Mouse (Mus musculus) urinary bladder, postnatal 10 days (tissue): Measurements from ENCODE around the gene Gm49373.

ENCODE experiments used
- DNase-seq: peaks from one replicate; pipeline ENCODE4 v3.0.0; 2022; ENCODE audit warnings: low spot score

Gene Gm49373

DNA sequence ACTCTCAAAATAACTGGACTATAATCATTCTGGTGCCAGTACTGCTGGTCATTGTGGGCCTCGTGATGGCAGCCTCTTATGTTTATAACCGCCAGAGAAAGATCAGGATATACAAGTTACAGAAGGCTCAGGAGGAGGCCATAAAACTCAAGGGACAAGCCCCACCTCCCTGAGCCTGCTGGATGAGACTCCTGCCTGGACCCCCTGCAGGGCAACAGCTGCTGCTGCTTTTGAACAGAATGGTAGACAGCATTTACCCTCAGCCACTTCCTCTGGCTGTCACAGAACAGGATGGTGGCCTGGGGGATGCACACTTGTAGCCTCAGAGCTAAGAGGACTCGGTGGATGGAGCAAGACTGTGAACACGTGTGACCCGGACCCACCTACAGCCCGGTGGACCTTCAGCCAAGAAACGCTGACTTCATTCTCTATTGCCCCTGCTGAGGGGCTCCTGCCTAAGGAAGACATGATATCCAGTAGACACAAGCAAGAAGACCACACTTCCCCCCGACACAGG lies 45.1 kb downstream of the Gm49373 start:
- DNase-seq: no peak

DNA sequence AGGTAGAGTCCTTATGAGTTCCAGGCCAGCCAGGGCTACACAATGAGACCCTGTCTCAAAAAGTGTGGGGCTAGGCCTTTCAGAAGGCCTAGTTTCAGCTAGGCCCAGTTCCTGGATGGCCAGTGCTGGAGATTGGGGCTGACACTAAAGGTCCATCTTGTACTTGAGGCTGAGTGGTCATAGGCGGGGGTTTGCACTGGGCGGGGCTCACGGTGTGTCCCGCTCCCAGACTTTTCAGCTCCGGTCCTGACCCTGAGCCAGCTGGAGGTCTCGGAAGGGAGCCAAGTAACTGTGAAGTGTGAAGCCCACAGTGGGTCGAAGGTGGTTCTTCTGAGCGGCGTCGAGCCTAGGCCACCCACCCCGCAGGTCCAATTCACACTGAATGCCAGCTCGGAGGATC lies 46.0 kb downstream of the Gm49373 start:
- no peak for DNase-seq

DNA sequence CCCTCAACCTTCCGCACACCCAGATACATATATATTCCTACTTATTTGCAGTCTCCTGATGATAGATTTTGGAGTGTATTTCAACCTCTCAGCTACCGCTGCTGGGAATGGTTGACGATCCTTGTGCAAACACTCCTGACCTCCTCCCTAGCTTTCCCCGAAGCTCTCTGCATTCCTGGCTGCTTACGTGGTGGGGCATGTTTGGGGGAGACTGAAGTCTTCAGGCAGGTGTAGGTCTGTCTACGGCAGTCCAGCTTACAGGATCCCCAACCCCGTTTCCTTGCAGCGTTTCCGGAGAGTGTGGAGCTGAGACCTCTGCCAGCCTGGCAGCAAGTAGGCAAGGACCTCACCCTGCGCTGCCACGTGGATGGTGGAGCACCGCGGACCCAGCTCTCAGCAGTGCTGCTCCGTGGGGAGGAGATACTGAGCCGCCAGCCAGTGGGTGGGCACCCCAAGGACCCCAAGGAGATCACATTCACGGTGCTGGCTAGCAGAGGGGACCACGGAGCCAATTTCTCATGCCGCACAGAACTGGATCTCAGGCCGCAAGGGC lies 47.6 kb downstream of the Gm49373 start:
- no peak for DNase-seq

DNA sequence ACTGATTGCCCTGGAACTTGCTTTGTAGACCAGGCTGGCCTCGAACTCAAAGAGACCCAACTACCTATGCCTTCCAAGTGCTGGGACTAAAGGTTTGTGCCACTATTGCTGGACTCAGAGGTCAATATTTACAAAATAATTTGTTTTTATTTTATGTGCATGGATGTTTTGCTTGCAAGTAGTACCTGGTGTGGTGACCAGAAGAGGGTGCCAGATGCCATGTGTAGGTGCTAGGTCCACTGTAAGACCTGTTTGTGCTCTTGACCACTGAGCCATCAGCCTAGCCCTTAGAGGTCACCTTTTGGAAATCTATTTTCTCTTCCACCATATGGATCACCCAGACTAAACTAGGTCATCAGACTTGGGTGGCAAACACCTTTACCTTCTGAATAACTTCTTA lies 50.2 kb downstream of the Gm49373 start:
- no peak for DNase-seq

DNA sequence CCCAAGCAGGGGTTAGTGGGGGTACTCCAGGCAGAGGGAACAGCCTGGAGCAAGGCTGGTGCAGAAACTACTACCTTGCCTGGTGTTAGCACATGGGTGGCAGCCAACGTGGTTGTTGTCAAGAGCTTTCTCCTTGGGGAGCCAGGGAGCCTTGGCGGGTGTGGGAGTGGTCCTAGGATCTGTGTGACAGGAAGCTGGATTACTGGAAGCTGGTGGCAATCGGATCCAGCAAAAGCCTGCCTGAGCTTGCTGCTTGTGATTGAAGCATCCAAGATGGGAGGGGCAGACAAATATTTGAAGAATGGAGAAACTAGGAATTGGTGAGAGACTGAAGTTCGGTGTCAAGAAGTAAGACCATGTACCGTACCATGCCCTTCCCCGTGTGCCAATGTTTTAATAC lies 50.6 kb downstream of the Gm49373 start:
- DNase-seq: no peak

DNA sequence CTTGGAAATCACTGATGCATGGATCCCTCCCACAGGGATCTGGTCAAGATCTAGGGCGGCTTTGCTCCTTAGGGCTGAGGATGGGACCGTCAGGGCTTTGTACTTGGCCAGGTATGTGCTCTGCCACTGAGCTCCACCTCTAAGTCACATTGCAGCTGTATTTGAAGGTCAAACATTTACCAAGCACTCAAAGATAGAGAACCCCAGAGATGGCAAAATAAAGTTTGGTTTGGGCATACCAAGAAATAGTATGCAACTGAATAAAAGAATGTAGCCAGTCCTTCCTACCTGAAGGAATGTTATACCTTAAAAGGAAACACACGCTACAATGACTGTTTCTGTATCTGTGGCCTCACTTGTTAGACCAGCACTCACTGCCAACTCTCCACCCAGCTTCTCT lies 51.5 kb downstream of the Gm49373 start:
- no peak for DNase-seq

DNA sequence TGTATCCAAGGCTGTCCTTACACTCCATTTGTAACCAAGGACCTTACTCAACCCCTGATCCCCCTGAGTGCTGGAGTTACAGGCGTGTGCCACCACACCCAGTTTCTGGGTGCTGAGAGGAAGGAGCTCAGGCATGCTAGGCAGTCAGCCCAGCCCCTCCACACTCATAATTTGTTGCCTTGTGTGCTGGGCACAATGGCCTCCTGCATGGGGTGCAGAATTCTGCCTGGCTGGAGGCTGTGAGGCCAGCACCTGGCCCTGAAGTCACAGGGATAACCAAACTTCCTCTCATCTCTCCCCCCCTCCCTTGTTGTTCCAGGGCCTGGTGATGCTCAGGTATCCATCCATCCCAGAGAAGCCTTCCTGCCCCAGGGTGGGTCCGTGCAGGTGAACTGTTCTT lies 54.3 kb downstream of the Gm49373 start:
- DNase-seq: no peak

DNA sequence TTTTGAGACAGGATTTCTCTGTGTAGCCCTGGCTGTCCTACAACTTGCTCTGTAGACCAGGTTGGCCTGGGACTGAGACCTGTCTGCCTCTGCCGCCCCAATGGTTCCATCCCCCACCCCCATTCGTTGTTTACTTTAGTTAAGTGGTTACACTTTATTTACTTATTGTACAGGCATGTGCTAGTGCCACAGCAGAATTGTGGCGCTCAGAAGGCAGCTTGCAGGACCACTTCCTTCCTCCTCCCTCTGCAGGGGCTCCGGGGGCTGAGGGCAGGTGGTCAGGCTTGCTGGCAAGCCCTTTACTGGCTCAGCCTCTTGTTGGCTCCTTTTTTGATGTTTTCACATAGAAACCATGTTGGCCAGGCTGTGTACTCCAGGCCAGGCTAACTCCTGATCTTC lies 55.7 kb downstream of the Gm49373 start:
- DNase-seq: no peak

DNA sequence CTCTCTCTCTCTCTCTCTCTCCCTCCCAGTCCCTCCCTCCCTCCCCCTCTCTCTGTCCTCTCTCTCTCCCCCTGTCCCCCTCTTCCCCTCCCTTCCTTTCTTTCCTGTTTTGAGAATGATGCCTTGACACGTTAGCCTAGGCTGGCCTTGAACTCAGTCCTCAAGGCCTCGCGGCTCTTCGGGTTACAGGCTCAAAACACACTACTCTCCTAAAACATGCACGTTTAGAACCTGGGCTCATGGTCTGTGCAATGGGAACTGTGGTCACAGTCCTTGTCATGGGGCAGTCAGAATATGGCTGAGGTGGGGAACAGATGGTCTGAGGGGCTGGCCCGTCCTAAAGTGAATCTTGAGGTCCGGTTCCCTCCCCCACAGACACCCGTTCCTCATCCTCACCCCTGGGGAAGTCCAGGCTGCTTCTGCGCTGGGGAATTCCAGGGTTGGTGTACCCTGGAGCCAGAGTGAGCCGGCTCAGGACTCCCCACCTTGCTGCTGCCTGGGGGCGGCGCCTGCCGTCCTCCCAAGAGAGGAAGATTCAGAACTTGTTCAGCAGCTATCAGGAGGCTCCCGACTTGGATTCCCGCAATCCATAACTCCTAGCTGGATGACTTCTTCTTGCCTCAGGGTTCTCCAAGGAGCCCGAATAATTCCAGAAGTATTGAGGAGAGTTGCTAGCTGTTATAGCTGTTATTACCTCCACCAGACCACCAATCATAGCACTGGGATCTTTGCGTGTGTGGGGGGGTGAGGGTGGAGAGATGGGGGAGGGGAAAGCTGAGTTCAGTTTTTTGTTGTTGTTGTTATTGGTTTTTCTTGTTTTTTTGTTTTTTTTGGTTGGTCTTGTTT lies 56.3 kb downstream of the Gm49373 start:
- DNase-seq: no peak

DNA sequence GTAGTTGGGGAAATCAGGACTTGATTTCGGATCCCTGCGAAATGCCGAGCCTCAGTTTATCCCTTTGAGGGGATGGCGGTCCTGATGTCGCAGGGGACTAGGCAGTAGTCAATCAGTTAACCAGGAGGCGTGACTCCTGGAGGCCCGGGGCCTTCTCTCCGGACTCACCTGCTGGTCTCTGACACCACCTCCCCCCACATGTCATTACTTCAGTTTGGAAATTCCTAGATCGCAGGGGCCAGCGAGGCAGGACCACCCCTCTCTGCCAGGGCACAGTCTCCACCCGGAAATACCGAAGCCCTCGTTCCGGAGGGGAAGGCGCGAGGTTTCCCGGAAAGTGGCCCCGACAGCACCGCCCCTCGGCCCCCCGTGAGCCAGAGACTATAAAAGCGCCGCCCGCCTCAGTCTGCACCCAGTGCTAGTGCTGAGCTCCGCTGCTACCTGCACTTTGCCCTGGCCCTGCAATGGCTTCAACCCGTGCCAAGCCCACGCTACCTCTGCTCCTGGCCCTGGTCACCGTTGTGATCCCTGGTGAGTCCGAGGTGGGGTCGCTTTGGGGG lies 57.2 kb downstream of the Gm49373 start, which contains the start of gene Icam1:
Gene Icam1, plus strand, starts transcription at position 415 of the 560 bp plus-strand sequence.
- no peak for DNase-seq

DNA sequence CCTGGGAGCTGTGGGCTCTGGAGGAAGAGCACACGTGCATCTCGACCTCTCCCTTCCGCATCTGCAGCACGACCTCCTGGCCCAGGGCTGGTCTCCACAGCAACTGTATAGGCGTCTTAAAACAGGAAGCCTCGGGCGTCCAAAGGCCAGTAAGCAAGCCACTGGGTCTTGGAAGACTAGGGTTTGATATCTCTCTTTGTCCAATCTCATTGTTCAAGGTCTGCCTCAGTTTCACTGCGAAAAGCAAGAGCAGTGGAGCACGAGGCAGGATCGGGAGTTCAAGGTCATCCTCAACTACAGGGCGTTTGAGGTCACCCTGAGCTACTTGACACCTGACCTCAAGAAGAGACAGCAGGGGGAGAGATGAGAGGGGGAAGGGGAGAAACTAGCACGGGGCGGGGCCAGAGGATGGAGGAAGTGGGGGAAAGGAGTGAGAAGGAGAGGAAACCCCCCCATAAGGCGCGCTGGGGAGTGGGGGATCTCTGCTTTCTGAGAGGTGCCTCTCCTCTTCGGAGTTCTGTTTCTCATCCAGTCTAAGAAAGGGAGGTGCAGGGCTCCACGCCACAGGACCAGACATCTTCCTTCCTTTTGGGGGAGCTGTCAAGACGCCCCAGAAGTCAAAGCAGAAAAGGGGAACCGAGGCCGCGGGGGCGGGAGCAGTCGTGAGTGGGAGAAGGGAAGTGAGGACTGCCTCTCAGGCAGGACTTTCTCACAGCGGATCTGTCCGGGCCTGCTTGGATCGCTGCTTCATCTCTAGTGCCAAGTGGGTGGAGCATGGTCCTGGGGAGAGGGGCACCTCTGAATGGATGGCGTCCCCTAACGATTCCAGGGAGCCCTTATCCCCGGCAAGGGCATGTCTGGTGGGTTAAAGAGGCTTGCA lies 58.0 kb downstream of the Gm49373 start:
- no peak for DNase-seq
